Mouse (Mus musculus) urinary bladder, postnatal 14 days (tissue): Measurements from ENCODE around the gene Rgs6.

Experiments used
- DNase-seq: peaks from one replicate; pipeline ENCODE4 v3.0.0; 2021; ENCODE audit warnings: low spot score

Rgs6 gene

GRCm38 (mm10) chr12:83087555-83087954 lies 499.5 kb downstream of the Rgs6 start:
- DNase-seq = no peak

DNA sequence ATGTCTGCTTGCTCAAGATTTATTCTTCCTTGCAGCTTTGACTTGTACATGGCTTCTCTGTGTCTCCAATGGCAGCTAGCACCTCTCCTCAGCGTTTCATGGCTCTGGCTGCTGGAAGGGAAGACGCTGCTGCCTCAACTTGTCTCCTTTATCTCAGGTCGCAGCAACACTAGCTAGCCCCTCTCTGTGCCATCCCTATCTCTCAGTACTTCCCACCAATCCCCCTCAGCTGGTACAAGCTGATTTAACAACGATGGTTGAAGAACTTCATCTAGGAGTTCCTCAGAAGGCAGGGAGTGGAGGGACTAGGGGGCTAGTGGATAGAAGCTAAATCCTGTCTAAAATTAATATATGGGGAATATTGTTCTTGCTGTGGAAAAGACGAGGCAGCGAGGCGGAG lies 503.9 kb downstream of the Rgs6 start:
- DNase-seq = no peak

- no peak for DNase-seq
Measured at GRCm38 (mm10) chr12:83097787-83098186, 509.7 kb downstream of the Rgs6 start.

GRCm38 (mm10) chr12:83098646-83099371 lies 510.7 kb downstream of the Rgs6 start:
- no peak for DNase-seq

DNA sequence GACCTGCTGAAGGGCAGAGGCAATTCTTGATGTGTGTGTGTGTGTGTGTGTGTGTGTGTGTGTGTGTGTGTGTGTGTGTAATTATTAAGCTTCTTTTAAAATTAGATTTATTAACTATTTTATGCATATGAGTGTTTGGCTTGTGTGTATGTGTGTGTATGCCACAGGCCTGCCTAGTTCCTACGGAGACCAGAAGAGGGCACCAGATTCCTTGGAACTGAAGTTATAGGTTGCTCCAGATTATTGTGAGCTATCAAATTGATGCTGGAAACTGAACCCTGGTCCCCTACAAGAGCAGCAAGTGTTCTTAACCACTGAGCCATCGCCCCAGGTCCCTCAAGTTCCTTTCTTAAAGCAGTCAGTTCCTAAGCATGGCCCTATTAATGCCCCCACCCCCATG lies 511.8 kb downstream of the Rgs6 start:
- no peak for DNase-seq

DNA sequence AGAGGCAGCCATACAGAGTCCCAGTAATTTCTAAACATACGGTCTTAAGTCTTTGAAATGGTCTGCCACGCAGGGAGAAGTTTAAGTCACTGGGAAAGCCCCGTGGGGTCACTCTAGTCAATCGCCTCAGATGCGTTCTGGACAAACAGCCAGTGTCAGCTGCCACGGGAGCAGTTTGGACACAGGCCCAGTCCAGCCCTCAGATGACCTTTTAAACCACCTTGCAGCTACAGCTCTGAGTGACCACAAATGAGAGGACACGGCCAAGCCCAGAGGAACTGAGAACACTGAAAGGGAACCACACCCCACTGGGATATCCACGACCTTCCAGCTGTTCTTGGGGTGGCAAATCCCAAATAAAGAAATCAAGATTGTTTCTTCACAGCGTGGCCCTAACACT lies 512.3 kb downstream of the Rgs6 start:
- no peak for DNase-seq

GRCm38 (mm10) chr12:83100848-83101247 lies 512.8 kb downstream of the Rgs6 start:
- no peak for DNase-seq

DNA sequence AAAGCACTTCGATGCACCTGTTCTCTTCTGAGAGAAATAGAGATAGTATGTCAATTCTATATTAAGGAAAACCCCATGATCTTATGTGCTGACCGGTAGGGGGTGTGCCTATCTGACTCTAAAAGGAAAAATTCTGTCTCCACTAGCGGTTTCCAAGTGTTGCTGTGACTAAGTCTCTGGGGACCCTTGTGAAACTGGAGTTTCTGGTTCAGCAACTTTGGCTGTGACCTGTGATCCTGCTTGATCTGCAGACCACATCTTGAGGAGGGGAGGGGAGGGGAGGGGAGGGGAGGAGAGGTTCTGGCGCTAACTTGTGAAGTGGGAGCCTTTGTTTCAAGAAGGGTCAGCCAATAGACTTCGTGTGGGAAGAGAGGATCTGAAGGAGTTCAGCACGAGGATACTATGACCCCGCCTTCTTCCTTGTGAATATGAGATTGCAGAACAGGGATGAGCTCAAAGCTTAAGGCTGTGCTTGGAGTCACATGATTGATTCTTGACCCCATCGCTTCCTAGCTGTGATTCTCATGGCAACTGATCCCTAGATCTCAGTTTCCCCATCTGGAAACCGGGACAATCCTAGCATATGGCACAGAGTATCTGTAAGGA lies 517.5 kb downstream of the Rgs6 start:
- DNase-seq = peak; percentile 69

GRCm38 (mm10) chr12:83106120-83106517 lies 518.0 kb downstream of the Rgs6 start:
- no peak for DNase-seq

GRCm38 (mm10) chr12:83109486-83109885 lies 521.4 kb downstream of the Rgs6 start:
- DNase-seq = no peak

DNA sequence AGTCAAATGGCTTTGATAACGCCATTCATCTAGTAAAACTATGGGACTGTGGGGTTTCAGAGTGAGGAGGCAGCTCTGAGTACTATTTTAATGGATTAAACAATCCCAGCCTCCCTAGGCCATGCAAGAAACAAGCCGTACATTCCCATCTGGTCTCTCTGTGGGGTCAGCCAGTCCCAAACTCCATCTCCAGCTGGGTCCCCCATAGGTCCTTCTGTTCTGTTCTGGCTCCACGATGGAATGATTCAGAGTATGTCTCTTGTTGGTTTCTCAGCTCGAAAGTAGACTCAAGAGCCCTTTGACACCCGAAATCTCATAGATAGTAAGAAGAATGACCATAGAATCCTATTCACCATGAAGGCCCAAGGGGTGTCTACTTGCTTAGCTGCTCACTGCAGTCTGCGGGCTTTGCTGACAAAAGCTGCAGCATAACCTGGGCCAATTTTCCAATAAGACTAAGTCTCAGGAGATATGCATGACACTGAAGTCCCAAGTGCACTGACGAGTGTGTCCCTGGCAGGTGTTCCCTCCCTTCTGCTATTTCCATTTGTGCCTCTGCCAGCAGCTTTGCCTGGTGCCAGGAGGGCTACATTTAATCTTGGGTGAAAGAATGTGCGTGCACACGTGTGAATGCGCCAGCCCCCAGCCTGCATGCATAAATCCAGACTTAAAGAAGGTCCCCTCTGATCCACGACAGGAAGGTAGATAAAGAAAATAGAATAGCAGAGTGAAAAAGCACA lies 522.0 kb downstream of the Rgs6 start:
- DNase-seq = no peak

DNA sequence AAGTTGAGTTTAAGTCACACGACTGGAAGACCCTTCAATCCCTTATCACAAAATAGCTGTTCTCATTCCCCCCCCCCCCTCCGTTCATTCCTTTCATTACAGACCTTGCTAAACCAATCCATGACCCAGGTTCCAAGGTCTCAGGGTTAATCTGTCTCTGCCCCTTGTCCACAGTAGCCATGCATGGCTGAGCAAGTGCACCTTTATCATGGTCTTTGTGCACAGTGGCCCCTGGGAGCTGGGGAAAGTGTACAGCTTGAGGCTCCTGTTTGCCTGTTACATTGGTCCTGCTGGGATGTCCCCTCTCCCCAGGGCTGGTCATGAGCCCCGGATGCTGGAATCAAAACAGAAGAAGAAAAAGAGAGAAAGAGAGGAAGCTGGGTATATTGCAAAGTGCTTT lies 522.6 kb downstream of the Rgs6 start:
- DNase-seq = no peak

DNA sequence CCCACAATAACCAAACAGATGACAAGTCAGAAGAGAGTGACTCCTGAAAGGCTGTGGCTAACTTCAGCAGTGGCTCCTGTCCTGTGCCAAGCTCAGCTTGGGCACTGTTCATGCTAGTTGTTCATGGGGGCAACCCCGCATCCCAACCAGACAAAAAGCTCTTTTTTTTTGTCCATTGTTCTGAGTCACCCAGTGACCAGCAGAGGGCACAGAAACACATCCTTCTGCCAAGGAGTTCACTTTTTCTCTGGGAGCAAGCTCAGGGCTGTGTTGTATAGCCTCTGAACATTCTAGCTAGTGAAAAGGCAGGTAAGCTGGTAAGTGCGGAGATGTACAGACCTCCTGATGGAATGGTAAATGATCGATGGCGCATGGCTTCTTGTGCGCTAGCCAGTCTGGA lies 524.2 kb downstream of the Rgs6 start:
- DNase-seq = no peak

DNA sequence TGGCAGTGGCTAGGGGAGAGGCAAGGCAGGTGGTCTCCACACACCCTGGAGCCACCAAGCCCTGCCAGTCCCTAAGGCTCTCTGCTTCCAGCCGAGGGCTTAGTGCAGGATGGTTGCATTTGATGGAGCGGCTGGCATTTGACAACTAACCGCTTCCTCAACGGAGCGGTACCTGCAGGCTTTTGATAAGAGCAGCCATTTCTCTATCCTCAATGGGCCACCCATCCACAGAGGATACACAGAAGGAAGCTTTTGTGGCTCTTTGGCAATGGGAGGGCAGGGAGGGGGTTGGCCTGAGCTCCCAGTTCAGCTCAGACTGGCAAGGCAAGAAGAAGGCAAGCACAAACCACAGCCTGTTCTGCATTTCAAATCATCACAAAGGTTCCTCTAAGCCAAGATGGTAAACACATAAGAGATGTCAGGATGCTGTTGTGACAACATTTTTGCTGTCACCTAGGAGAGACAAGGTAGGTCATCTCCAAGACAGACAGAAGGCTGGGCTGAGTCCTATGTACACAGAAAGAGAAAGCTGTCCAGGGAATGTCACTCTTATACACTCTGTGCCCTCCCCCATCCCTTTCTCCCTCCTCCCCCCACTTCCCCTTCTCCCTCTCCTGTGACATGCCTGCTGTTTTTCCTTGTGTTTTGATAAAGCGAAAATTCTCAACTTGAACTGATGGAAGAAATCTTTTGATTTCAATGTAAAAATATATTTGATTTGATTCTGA lies 525.0 kb downstream of the Rgs6 start:
- no peak for DNase-seq

DNA sequence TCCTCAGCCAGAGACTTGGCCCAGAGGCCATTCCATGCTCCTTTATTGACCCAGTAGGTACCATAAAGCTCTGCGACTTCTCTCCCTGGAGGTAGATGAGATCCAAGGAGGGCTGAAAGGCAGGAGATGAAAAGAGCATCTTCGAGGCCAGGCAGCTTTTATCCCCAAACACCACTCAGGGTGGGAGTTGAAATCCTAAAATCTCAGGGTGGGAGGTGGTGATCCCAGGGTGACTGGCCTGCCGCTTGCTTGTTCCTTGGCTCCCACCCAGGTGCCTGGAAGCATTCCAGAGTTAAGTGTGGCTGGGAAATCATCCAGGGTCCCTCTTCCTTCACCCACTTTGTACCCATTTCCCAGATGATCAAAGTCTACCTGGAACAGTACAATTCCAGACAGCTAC lies 525.9 kb downstream of the Rgs6 start:
- DNase-seq = no peak

DNA sequence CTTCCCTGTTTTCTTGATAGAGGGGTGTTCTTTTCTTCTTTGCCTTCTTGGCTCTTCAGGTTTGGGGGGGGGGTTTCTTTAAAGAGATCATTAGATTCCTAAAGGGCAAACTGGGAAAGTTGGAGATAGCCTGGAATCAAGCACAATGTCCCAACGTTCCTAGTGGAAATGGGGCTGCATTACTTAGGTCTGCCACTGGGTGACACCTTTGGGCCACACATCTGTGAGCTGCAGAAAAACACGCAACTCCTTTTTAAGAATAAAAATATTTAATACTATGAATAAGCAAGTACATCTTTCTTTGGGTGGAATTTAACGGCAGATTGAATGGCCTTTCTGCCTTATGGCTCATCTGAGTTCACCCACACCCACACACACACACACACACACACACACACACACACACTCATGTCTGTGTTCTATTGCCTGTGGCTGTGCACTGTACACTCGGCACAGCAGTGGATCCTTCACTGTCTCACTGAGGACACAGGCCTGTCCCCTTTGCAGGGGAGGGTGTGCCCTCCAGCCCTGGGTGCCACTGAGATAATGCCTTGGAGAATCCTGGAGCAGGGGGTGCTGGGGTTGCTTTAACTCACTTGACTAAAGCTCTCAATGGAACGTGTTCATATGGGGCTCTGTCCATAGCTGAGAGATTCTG lies 526.4 kb downstream of the Rgs6 start:
- DNase-seq = peak; percentile 75

GRCm38 (mm10) chr12:83124111-83124510 lies 536.0 kb downstream of the Rgs6 start:
- no peak for DNase-seq

DNA sequence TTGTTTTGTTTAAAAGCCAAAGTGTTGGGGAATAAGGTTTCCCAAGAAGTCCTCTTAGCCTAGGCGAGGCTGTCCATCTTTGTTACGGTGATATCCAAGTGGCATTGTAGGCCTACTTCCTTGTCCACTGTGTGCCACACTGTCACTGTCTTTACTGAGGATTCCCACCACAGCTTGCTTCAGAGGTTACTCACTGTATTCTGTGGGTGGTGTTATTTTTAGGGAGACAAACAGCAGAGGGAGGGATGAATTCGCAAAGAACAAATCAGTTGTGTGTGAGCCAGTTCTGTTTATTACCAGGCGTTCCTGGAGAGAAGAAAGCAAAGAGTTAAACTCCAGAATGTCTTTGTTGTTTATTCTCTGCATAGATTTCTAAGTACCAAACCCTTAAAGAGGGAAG lies 537.2 kb downstream of the Rgs6 start:
- DNase-seq = no peak

- no peak for DNase-seq
Measured at GRCm38 (mm10) chr12:83126923-83127322, 538.8 kb downstream of the Rgs6 start.

DNA sequence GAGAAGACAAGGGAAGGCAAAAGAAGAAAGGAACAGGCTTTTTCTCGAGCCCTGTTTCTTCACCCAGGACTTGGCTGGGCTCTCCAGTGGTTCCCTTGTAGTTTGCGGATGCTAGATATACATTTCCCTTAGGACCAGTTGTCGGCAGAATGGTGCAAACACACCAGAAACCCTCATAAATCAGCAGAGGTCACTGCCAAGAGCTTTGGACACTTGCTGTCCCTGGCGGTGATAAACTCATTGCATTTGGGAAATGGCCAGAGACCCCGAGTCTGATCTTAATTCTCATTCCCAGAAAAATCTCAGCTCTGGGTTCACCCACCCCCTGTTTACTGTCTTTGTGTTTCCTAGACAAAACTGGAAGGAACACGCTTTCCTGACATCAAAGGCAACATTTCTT lies 539.9 kb downstream of the Rgs6 start:
- no peak for DNase-seq

DNA sequence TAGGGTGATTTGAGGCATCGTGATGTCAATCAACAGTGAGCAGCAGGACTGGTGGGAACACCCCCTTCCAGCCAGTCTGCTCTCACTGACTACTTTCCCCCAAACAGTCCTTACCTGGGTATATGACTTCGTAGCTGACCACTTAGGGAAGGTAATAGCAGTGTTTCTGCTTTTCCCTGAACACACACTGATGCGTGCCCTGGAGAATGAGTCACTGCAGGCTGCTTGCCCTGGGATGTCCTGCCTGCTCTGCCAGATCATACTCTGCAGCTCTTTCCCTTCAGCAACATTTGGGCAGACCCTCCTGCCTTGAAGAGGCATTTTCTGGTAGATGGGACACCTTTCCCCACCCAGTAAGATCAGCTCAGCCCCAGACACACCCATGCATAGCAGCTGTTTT lies 540.5 kb downstream of the Rgs6 start:
- DNase-seq = peak; percentile 23

GRCm38 (mm10) chr12:83131405-83131804 lies 543.3 kb downstream of the Rgs6 start:
- DNase-seq = no peak
